Mouse (Mus musculus) liver, adult 2 months (tissue): ENCODE data around the gene Pola2. TPM values are rescaled to one million over a fixed set of nuclear protein-coding genes. Genes with fewer than 3 reads are reported as not detected.

ENCODE experiments used
- DNase-seq: peaks from one replicate; pipeline ENCODE4 v3.0.0-alpha.2; 2011; ENCODE audit warnings: low read depth, low spot score; ENCODE audit errors: extremely low read depth
- H3K27ac ChIP-seq: fragments of 200-500 bp; replicated peaks from 2 replicates; pipeline ENCODE4 v1.5.1; 2012; ENCODE audit warnings: low read depth, mild to moderate bottlenecking, control low read depth, inconsistent platforms, low read length; ENCODE audit not compliant: insufficient read depth
- H3K27me3 ChIP-seq: fragments of 200-500 bp; 2 replicates; pipeline ENCODE4 v1.6.1; 2012; ENCODE audit warnings: mild to moderate bottlenecking, moderate library complexity, low read length, inconsistent platforms; ENCODE audit not compliant: control insufficient read depth, insufficient read depth
- H3K36me3 ChIP-seq: fragments of 200-500 bp; 2 replicates; pipeline ENCODE4 v1.6.1; 2012; ENCODE audit warnings: low read length, inconsistent platforms; ENCODE audit not compliant: control insufficient read depth, insufficient read depth
- H3K4me1 ChIP-seq: fragments of 200-500 bp; 2 replicates; pipeline ENCODE4 v1.6.1; 2011; ENCODE audit warnings: low read length; ENCODE audit not compliant: control insufficient read depth, insufficient read depth
- H3K4me3 ChIP-seq: fragments of 200-500 bp; 2 replicates; pipeline ENCODE4 v1.5.1; 2011; ENCODE audit warnings: low read depth, mild to moderate bottlenecking, control low read depth, low read length, moderate library complexity; ENCODE audit not compliant: insufficient read depth
- H3K79me2 ChIP-seq: fragments of 200-500 bp; 2 replicates; pipeline ENCODE4 v1.6.1; 2012; ENCODE audit warnings: inconsistent platforms, mild to moderate bottlenecking, low read length, moderate library complexity; ENCODE audit not compliant: control insufficient read depth, insufficient read depth
- H3K9ac ChIP-seq: fragments of 200-500 bp; 2 replicates; pipeline ENCODE4 v1.6.1; 2012; ENCODE audit warnings: low read depth, mild to moderate bottlenecking, control low read depth, inconsistent platforms, low read length
- CTCF ChIP-seq: fragments of 200-500 bp; IDR thresholded peaks from 2 replicates; pipeline ENCODE4 v1.5.1; 2011; ENCODE audit warnings: low read depth, low read length, control low read depth
- POLR2A ChIP-seq: fragments of 200-500 bp; IDR thresholded peaks from 2 replicates; pipeline ENCODE4 v1.6.1; 2011; ENCODE audit warnings: low read length, control low read depth; ENCODE audit not compliant: insufficient read depth; ENCODE audit errors: extremely low read depth
- WGBS: fragments of 180-500 bp; shearing (Covaris S2); methylation state at CpG from one replicate; pipeline ENCODE4 v1.1.7; 2018; 5-methylcytosine and 5-hydroxymethylcytosine counted together
- polyA plus RNA-seq: library from polyadenylated mRNA; depleted of rRNA; stranded (reverse); fragments of >200 nt; gene quantifications from 2 replicates; pipeline ENCODE4 v1.2.3, GENCODE M21; 2012
- total RNA-seq: library from RNA; depleted of rRNA; stranded (reverse); fragments of >200 nt; gene quantifications from 2 replicates; pipeline ENCODE4 v1.2.3, GENCODE M21; 2014

Gene Pola2
- total and polyA plus RNA-seq, 2 experiments = 6.7 to 14.3 TPM

DNA sequence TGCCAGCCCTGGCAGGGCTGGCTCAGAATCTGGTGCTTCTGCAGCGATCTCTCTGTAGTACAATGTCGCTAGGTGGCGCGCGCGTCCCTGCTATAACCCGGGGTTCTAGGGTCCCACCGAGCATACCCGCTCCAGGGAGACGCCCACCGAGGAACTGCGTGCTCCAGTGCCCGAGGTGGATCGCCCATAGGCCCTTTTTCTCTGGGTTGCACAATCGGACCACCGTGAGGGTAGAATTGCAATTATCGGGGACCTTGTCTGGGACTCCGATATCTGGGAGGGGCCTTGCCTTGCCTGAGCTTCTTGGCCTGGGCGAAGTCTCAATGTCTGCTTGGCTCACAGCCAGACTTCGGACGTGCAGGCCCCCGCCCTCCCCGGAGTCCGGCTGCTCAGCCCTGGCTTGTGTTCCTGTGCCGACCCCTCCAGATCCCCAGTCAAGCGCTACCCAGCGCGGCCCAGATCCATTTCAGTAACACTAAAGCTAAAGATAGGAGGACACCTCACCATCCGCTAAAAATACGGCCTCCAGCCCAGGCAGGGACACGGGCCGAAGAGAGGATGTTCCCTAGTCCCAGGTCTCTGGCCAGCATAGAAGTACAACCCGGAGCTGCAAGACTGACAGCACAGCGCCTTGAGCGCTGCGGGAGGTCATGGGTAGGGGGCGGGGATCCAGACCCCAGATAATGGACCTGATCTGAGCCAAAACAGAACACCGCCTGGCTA is 39.9 kb downstream of the Pola2 start:
- H3K9ac ChIP-seq = peak overlapping the region; percentile 61
- 0 out of 2 replicates have a peak, but pooled peaks cover 3% of the 10 kb centered on the region for H3K4me1 ChIP-seq
- no peaks in the 10 kb centered on the region for H3K27me3 ChIP-seq
- no peaks in the 10 kb centered on the region for H3K36me3 ChIP-seq
- H3K4me3 ChIP-seq = peak overlapping the region; percentile 73
- peaks cover 3% of the 10 kb centered on the region; the same call in 1 of the 2 replicates for H3K79me2 ChIP-seq
- TF ChIP-seq POLR2A (no peak), CTCF (peak; percentile 83)
- DNase-seq = peak; percentile 39
- WGBS = under 1% methylated on average over 38 of the region's 38 CpGs
- H3K27ac ChIP-seq = peak overlapping the region; percentile 69

- Histone ChIP-seq H3K4me3 (no peak overlapping the region; the same call in 1 of the 2 replicates), H3K36me3 (no peaks in the 10 kb centered on the region), H3K9ac (no peak overlapping the region), H3K27ac (peak overlapping the region; percentile 20; the same call in 1 of the 2 replicates), H3K4me1 (no peaks in the 10 kb centered on the region), H3K27me3 (no peaks in the 10 kb centered on the region), H3K79me2 (peaks cover 3% of the 10 kb centered on the region; the same call in 1 of the 2 replicates)
- no peak for DNase-seq
- 78% methylated on average over 3 of the region's 3 CpGs for WGBS
- TF ChIP-seq POLR2A (no peak), CTCF (no peak)
Measured at GRCm38 (mm10) chr19:5922963-5923362, 41.0 kb downstream of the Pola2 start.

GRCm38 (mm10) chr19:5922119-5922942 is 41.7 kb downstream of the Pola2 start:
- H3K4me3 ChIP-seq = no peak overlapping the region; the same call in 1 of the 2 replicates
- H3K27ac ChIP-seq = peak overlapping the region; percentile 20
- H3K9ac ChIP-seq = no peak overlapping the region
- 72% methylated on average over 15 of the region's 15 CpGs for WGBS
- peaks cover under 1% of the 10 kb centered on the region for H3K36me3 ChIP-seq
- no peaks in the 10 kb centered on the region for H3K27me3 ChIP-seq
- peaks cover 3% of the 10 kb centered on the region; the same call in 1 of the 2 replicates for H3K79me2 ChIP-seq
- no peak for TF ChIP-seq CTCF
- no peak for TF ChIP-seq POLR2A
- no peaks in the 10 kb centered on the region; the same call in 1 of the 2 replicates for H3K4me1 ChIP-seq
- DNase-seq = no peak

DNA sequence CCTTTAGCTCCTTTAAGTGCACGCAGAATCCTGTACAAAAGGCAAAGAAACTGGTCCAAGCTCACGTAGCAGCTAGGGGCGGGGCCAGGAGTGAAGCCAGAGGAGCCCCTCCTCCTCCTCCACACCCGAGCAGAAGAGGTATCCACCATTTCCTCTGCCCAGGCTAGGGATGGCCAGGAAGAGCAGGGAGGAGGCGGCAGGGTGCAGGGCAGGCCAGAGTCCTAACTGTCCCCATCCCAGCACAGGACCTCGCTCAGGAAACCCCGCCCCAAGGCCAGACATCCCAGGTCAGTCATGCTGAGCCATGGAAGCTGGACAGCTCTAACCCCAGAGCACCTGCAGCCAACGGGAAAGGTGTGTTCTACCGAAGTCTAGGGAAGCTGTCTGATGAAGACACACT is 42.3 kb downstream of the Pola2 start:
- H3K4me3 ChIP-seq = no peak overlapping the region; the same call in 1 of the 2 replicates
- TF ChIP-seq POLR2A (no peak), CTCF (no peak)
- 38% methylated on average over 9 of the region's 9 CpGs for WGBS
- H3K27me3 ChIP-seq = no peaks in the 10 kb centered on the region
- H3K9ac ChIP-seq = no peak overlapping the region; the same call in 1 of the 2 replicates
- peaks cover 4% of the 10 kb centered on the region for H3K36me3 ChIP-seq
- H3K79me2 ChIP-seq = peaks cover 3% of the 10 kb centered on the region; the same call in 1 of the 2 replicates
- DNase-seq = no peak
- no peaks in the 10 kb centered on the region; the same call in 1 of the 2 replicates for H3K4me1 ChIP-seq
- peak overlapping the region; percentile 20; the same call in 1 of the 2 replicates for H3K27ac ChIP-seq

DNA sequence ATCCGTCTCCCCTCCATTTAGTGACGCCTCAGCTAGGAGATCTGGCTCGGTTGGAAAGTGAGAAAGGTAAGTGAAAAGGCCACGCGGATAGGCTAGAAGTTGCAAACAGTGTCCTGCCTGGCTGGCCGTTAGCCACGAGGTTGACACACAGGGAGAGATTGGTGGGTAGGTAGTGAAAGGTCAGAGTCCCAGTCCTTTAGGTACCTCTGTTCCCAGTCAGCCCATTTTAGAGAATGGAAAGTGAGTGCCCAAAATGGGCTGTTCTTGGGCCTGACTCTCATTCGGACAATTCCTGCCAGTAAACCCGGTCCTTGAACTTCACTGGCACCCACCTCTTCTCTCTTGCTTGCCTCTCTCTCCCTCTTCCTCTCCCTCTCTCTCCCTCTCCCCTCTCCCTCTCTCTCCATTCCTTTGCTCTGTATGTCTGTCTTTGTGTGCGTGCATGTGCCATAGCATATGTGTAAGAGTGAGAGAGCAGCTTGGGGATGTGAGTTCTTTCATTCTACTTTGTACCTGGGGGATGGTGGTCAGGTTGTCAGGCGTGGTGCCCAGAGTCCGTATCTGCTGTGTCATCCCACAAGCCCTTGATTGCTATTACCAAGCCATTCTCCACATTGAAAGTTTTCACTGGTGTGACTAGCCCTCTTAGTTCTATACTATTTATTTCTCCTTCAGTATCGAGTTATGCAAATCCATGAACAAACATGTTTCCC is 50.8 kb downstream of the Pola2 start, which contains the start of gene Dpf2:
Gene Dpf2 (minus strand): TSS at position 4 of the 713 bp plus-strand sequence.
- peak within 1 kb of the TSS; percentile 96 for H3K9ac ChIP-seq
- H3K36me3 ChIP-seq = peaks cover 10% of the 10 kb centered on the region
- DNase-seq = peak; percentile 71
- TF ChIP-seq POLR2A = no peak
- TF ChIP-seq CTCF = no peak
- peaks cover 17% of the 10 kb centered on the region for H3K4me1 ChIP-seq
- WGBS = 6% methylated on average over 13 of the region's 13 CpGs
- peak within 1 kb of the TSS; percentile 93 for H3K4me3 ChIP-seq
- peak within 1 kb of the TSS; percentile 84 for H3K27ac ChIP-seq
- H3K79me2 ChIP-seq = peaks cover 21% of the 10 kb centered on the region
- no peaks in the 10 kb centered on the region for H3K27me3 ChIP-seq
